Mouse (Mus musculus): Measurements from ENCODE around the gene Sit1. TPM values are rescaled to one million over a fixed set of nuclear protein-coding genes. Genes with fewer than 3 reads are reported as not detected.
"Not testable (repeated sequence)": the region's sequence is repeated elsewhere in the genome, so short reads cannot be mapped to it uniquely, and the experiment has no call there.

Sit1 gene
- total RNA-seq, 2 experiments from 2014 or later, result not detected

DNA sequence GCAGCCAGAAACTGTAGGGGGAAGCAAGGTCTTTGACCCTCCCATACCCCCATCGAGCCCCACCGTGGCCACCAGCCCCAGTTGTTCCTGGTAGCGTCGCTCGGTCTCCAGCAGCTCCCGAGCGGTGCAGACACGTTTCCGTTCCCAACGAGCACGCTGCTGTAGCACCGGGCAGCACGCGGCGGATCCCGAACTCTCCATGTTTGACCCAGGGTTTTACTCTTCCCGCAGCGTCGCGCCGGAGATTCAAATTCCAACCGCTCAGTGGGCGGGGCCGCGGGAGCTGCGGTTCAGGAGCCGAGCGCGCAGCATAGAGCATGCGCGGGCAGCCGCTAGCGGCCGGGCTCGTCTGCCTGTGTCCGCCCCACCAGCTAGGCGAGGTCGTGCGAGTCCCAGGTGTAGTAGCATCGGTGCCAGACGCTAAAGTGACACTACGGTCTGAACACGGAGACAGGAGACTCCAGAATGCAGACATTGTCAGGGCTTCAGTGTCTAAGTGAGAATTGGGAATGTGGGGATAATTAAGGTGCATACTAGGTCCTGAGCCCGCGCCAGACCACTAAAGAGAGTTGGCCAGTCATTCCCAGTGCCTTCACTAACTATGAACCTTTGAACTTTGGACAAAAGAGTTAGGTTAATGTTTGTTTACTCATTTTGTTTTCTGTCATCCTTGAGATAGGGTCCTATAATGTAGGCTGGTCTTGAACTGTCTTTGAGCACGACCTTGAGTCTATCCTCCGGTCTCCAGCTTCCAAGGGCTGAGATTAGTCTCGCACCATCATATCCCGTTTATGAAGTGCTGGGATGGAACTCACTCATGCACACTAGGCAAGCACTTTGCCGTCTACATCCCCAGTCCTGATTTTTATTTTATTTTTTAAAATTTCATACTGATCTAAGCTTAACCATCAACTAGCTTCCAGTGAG lies 16.1 kb upstream of the Sit1 start, which contains the start of gene Arhgef39:
Gene Arhgef39, minus strand, starts transcription at position 289 of the 927 bp plus-strand sequence.
- peak; percentile 56 to 64 for DNase-seq (ENCODE audit: low spot score in 2 of 2)

DNA sequence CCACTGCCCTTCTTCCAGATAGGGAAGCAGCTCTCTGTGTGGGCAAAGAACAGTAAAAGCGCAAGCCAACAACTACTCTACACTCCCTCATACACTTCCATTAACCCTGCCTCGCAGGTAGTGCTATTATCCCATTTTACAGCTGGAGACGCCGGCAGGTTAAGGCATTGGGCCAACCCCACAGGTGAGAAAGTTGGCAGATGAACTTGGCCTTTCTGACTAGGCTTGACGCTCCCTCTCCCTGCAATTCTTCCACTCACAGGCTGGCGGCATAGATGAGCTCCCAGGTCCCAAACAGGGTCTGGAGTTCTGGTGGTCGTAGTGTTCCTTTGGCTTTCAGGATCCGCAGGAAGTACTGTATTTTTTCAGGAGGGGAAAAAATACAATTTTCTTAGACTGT lies 15.4 kb upstream of the Sit1 start:
- no peak for DNase-seq (ENCODE audit: low spot score in 2 of 2)

DNA sequence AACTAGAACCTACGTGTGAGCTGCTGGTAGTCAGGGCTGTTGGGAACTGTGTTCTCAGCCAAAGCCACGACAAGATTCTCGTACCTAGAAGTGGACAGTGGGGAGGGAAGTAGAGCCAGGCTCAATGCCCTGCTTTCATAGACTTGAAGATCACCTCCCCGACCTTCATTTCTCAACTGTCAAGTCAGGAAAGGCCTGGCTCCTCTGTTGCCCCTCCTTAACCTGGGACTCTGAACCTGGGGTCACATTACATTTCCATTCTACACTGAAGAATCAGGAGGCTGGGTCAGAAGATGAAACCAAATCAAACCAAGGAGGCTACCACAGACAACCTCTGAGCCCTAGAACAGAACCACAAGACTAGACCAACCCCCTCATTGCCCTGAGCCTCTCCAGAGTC lies 14.4 kb upstream of the Sit1 start:
- no peak for DNase-seq (ENCODE audit: low spot score in 2 of 2)

DNA sequence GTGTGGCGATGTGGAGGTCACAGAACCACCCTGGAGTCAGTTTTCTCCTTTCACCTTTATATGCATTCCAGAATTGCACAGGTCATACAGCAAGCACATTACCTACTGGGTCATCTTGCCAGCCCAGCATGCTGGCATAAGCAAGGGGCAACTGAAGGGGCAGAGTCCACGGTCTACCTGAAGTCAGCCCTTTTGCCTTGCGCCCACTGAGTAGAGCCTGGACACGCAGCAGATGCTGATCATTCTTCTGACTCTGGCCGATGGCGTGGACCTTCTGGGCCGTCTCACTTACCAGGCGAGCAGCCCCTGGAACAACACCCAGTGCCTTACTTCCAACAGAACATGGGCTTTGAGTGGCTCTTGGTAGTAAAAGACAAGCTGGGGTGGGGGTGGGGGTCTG lies 13.9 kb upstream of the Sit1 start:
- DNase-seq (ENCODE audit: low spot score in 2 of 2), result no peak

DNA sequence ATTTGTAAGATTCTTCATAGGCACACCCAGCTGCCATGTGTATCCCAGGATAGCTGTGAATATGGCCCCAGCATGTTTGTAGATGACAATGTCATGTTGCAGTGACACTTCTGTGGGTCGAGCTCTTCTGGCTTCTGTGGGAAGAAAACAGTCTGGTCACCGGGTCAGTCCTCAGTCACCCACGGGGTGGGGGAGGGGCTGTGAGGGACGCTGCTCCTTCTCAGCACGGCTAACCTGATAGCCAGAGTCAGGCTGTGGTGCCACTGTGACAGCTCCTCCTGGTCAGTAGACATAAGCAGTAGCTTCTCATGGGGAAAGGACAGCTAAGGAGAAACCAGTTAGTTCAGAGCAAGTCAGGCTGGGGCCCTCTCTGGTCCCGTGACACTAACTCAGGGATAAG lies 13.1 kb upstream of the Sit1 start:
- no peak for DNase-seq (ENCODE audit: low spot score in 2 of 2)

DNA sequence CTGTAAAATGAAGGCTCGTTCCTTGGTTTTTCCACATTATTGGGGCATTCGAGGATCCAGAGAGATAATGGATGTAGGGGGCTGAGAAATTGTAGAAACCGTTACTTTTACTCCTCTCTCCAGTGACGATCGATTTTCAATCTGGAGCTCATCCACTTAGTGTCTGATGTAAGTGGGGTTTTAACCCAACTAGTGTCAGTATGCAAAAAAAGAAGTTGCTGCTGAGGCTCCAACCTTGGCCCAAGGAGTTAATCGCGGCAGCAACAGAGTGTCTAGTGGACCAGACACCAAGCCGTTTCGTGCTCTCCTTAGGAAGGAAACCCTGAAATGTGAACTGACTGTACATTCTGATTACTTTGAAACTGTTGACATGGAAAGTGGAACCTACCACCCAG lies 10.3 kb upstream of the Sit1 start:
- DNase-seq (ENCODE audit: low spot score in 2 of 2), result no peak

DNA sequence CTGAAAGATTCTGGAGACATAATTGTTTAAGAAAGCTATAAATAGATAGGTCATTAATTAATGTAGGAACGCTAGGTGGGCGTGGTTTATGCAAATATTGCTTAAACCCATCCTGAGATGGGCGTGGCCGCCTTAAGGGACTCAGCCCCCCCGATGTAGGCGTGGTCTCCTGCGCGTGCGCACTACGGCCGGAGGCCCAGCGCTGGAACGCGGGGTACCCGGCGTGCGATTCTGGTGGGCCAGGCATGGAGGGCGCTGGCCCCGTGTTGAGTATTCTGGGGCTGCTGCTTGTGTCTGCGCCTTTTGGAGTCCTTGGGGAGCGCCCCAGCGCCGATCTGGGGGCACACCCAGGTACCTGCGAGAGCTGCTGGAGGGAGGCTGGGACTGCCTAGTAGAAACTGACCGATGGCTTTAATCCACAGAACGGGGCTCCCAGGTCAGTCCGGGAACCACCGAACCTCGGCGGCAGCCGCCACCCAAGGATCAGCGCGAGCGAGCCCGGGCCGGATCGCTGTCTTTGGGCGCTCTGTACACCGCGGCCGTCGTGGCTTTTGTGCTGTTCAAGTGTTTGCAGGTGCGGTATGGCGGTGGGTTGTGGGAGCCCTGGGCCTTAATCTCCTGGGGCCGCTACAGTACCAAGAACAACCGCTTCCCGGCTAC lies 9.8 kb upstream of the Sit1 start:
- peak; percentile 97 for DNase-seq (ENCODE audit: low spot score in 2 of 2)

DNA sequence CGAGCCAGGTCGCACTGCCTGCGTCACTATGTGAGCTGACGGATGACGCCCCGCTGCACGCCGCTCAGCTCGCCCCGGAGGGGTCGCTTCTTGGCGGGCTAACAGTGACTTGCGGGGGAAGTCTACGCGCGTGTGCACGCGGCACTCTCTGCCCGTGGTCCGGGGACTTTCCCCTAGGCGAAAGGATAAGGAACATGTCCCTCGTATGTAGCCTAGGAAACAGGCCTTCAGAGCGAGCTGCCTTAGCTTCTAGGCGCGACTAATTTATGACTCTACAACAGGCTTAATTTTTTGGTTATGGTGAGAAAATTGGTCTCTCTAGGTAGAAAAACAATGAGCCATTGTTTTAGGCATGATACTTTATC lies 9.3 kb upstream of the Sit1 start, which contains the start of gene Ccdc107:
Gene Ccdc107, plus strand, starts transcription at position 80 of the 365 bp plus-strand sequence.
- DNase-seq (ENCODE audit: low spot score in 2 of 2), result peak; percentile 87 to 97

DNA sequence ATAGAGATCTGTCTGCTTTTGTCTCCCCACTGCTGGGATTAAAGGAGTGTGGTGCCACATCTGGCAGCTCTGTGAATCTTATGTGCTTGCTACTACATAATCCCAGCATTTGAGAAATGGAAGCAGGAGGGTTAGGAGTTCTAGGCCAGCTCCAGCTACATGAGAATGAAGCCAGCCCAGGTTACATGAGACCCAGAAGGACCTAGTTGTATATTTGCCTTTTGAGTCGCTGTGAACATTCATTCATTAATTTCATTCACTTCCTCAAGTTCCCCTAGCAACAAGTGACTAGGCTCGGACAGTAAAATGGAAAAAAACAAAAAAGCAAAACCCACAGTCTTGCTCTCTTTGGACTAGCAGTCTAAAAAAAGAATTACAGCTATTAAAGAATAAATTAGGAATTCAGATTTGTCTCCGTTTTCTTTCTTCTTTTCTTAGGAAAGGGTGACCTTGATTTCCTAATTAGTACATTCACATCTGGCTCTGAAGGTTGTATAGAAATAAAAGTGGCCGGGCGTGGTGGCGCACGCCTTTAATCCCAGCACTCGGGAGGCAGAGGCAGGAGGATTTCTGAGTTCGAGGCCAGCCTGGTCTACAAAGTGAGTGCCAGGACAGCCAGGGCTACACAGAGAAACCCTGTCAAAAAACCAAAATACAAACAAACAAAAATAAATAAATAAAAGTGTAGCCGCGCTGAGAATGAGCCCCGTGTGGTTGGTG lies 8.7 kb upstream of the Sit1 start:
- DNase-seq (ENCODE audit: low spot score in 2 of 2), result no peak

DNA sequence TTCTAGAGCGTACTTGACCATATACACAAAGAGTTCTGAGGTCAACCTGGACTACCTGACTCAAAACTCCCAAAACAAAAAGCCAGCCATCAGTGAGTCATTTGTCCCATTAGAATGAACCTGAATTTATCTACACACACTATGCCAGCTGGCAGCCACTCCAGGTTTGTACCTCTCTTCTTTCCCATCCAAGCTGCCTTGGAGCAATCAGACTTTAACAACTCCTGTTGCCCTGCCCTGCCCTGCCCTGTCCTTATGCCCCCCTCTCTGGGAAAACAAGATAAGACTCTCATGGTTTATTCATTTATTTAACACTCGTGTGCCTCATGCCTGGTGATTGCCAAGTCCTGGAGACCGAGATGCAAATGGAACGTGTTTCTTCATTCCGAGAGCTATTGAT lies 7.3 kb upstream of the Sit1 start:
- no peak for DNase-seq (ENCODE audit: low spot score in 2 of 2)

DNA sequence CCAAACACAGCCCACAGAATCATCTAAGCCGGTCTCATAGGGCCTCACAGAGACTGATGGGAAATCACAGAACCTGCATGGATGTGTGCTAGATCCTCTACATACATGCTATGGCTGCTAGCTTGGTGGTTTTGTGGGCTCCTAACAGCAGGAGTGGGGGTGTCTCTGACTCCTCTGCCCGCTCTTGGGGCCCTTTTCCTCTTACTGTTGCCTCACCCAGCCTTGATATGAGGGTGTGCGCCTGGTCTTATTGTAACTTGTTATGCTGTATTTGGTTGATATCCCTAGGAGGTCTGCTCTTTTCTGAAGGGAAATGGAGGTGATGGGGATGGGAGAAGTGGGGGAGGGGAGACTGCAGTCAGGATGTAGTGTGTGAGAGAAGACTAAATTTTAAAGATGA lies 6.1 kb upstream of the Sit1 start:
- no peak for DNase-seq (ENCODE audit: low spot score in 2 of 2)

DNA sequence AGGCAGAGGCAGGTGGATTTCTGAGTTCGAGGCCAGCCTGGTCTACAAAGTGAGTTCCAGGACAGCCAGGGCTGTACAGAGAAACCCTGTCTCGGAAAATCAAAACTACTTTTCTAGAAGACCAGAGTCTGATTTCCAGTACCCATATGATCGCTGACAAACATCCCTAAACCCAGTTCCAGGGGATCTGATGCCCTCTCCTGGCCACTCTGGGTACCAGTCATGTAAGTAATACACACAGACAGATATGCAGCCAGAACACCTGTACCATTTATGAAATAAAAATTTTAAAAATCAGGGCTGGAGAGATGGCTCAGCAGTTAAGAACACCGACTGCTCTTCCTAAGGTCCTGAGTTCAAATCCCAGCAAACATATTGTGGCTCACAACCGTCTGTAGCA lies 2.1 kb upstream of the Sit1 start:
- not testable (repeated sequence) for DNase-seq (ENCODE audit: low spot score in 2 of 2)

DNA sequence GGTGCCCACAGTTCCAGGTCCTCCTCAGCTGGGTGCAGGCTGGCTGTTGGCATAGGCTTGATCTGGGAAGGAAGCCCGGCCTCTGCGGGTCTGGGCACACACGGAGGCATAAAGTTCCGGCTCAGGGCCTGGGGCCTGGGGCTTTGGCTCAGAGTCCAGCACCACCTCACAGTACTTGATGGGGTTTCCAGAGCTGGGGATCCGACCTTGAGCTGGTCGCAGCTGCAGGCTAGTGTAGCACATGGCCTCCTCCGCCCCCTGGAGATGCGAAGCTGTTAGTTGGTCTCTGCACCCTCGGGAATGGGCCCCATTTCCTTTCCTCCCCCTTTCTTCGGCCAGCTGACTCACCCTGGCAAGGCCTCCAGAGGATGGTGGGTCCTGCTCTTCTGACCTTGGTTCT lies 943 bp downstream of the Sit1 start:
- DNase-seq (ENCODE audit: low spot score in 2 of 2), result no peak

DNA sequence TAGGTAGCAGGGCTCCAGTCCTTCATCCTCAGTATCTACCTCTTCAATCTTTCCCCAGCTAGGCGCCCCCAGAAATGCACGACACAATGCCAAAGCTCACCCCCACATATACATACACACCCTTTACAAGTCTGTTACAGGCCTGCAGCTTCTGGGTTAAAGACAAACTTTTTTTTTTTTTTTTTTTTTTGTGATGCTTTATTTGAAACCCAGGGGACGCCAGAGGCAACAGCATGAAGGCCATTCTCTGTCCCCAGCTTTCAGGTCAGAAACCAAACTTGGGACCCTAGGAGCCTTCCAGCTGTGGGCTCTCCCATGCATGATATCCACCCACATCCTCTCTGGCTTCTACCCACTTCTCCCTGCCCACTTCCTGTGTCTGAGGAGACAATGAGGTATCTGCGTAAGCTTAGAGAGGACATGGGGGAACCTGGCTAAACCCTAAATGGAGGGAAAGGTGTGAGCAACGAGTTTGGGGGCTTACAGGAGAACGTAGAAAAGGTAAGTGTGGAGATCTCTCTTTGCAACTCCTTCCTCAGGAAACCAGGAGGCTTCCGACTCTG lies 1.6 kb downstream of the Sit1 start:
- DNase-seq (ENCODE audit: low spot score in 2 of 2), result no peak

DNA sequence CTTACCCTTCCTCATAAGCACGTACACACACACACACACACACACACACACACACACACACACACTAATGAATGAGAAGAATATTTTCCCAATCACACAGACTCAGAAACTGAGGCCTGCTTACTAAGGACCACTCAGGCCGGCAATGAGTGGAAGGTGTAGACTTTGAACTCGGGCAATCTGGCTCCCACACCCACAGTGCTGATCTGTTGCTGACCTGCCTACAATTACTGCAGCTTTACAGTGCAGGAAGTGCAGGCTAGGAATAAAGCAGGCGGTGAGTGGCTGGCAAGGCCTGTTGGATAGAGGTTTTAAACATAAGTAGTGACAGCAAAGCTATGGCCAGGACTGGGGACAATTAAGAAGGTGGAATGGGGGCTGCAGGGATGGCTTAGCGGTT lies 2.5 kb downstream of the Sit1 start:
- DNase-seq (ENCODE audit: low spot score in 2 of 2), result no peak

DNA sequence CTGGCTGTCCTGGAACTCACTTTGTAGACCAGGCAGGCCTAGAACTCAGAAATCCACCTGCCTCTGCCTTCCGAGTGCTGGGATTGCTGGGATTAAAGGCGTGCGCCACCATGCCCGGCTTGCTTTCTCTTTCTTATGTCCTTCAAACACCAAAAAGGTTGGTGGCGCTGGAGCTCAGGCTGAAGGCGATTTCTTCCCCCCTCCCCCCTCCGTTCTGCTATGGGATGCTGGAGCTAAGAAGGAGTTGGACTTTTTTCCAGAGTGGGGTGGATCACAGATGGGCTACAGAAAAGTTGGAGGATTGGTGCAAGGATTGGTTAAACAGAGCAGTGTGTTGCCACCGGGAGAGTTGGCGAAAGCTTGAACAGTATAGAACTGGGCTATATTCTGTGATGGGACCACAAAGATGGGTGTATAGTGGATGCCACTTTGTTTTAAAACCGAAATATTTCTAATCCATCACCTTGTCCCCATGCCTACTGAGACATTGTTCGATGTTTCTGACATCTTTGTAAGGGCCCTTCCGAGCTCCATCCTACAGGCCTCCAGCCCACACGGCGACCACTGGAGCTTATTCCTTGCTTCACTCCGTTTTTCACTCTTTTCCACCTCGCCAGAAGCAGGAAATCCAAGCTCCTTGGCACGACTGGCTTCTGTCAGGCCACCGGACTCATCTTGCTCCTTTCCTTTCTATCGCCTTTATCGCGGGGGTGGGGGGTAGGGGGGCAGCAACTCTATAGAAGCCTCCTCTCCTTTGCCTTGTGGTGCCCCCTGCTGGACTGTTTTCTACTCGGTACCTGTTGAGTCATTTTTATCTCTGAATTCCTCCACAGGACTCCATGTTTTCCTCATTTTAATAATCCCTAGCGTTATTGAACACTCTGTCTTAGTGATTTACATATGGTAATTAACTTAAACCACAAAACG lies 4.4 kb downstream of the Sit1 start:
- DNase-seq (ENCODE audit: low spot score in 2 of 2), result peak; percentile 26 to 57

DNA sequence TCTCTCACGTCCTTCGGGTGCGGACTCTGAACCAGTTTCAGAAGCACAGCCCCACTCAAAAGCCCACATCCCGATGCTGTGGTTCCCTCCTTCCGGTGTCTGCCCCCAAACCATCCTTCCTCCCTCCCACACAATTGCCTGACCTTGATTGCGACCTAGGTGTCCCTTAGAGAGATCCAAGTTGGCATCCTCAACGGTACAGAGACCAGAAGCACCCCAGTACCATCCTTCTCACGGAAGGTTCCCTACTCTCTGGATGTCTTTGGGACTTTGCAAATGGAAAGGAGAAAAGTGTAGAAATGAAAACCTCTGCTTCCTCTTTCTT lies 5.0 kb downstream of the Sit1 start:
- DNase-seq (ENCODE audit: low spot score in 2 of 2), result no peak

DNA sequence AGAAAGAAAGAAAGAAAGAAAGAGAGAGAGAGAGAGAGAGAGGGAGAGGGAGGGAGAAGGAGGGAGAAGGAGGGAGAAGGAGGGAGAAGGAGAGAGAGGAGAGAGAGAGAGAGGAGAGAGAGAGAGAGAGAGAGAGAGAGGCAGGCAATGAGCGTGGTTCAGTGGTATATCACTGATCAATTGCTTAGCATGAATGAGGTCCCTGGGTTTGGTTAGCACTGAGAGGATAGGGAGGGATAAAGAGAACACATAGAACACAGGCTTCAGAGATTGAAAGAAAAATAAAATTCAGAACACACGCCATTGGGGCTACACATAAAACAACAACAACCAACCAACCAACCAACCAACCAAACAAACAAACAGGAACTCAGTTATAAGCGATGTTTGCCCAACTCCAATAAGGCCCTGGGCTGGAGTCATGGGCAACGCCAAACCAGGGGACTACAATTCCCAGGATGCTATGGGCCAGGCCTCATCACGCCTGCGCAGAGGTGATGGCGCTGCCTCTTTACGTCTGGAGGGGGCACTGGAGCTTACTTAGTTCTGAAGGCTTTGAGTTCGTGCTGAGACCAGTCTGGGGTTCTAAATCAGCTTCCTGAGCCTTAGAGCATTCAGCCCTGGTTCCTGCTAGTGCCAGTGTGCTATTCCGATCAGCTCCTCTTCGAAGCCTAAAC lies 5.5 kb downstream of the Sit1 start:
- peak; percentile 71 to 89 for DNase-seq (ENCODE audit: low spot score in 2 of 2)

DNA sequence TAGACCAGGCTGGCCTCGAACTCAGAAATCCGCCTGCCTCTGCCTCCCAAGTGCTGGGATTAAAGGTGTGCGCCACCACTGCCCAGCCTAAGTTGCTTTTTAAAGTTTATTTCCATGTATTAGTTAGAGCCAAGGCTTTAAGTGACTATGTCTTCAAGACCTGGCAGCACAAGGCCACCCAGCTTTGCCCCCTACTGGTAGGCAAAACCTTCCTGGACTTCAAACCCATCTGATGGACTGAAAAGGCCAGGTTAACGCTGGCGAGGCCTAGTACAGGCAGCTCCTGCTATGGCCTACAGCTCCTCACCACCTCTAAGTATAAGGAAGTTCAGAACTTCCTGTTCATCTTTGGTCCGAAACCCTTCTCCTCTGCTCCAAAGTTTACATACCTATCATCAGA lies 6.9 kb downstream of the Sit1 start:
- DNase-seq (ENCODE audit: low spot score in 2 of 2), result no peak

DNA sequence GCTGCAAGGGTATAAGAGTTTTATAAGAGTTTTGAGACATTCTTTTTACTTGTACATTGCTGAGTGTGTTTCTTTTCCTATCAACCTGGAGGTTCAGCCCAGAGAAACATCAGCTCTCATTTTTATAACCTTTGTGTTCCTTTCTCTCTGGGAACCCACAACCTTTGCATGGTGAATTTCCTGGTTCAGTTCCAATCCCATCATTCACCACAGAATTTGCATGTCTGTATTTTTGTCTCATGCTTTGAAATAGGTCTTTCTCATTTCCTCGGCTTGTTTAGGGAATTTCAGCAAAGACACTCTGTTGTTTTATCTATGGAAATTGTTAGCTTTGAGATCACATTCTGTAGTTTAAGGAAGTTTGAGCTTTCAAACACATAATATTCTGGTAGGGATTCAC lies 9.9 kb downstream of the Sit1 start:
- no peak for DNase-seq (ENCODE audit: low spot score in 2 of 2)

Data from layer of hippocampus, postnatal 14 days (tissue).